Mouse (Mus musculus) C2C12 (cell line): Measurements from ENCODE around the gene Fabp3.

ENCODE experiments used
- CTCF ChIP-seq: IDR thresholded peaks from one replicate; pipeline ENCODE4 v1.5.1; 2011; ENCODE audit not compliant: control insufficient read depth, insufficient read depth, insufficient read length
- USF1 ChIP-seq: IDR thresholded peaks from one replicate; pipeline ENCODE4 v1.6.1; 2011; ENCODE audit warnings: low read depth, mild to moderate bottlenecking, control low read depth, moderate library complexity

DNA sequence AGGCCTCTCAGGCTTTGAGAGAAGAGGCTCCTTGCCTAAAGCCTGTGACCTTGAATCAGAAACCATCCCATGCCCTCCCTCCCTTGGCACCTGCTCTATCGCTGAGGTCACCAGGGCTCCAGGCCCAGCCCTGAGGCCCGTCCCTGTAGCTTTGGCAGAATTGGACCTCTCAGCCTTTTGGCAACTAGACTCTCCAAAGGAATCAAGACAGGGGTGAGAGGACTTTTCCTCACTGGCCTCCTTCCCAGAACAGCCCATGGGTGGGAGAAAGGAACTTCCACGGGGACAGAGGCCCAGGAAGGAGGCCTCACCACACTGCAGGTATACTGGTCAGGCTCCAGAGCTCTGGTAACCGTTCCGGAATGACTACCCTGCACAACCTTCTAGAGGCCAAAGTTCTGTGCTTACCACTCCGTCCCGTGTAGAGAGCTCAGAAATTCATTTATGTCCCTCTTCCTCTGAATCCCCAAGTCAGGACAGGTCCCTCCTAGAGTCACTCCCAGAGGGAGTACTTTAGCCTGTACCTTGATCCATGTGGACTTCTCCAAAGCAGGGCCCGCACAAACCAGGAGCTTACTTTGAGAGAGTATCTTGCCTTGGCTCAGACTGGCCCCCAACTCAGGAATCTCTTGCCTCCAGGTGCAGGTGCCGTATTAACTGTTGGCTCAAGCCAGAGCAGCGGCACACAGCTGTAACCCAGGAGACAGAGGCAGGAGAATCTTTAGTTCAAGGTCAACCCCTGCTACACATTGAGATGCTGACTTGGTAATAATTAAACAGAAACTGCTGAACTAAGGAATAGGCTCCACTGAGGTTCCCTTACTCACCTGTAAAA is 1.4 kb upstream of the Fabp3 start:
- TF ChIP-seq CTCF (no peak), USF1 (no peak)
